Mouse (Mus musculus) small intestine, adult 2 months (tissue): ENCODE results near the gene Fam205c. TPM values are rescaled to one million over a fixed set of nuclear protein-coding genes. Genes with fewer than 3 reads are reported as not detected.

Experiments
- H3K27ac ChIP-seq: fragments of 200-500 bp; 2 replicates; pipeline ENCODE4 v1.5.1; 2012; ENCODE audit warnings: low read depth, low read length, control low read depth, inconsistent platforms; ENCODE audit not compliant: insufficient read depth
- H3K27me3 ChIP-seq: fragments of 200-500 bp; 2 replicates; pipeline ENCODE4 v1.6.1; 2012; ENCODE audit warnings: mild to moderate bottlenecking, moderate library complexity, low read length, inconsistent platforms; ENCODE audit not compliant: control insufficient read depth, insufficient read depth
- H3K36me3 ChIP-seq: fragments of 200-500 bp; 2 replicates; pipeline ENCODE4 v1.6.1; 2012; ENCODE audit warnings: mild to moderate bottlenecking, low read length, control low read depth, inconsistent platforms; ENCODE audit not compliant: control insufficient read depth, insufficient read depth
- H3K4me1 ChIP-seq: fragments of 200-500 bp; 2 replicates; pipeline ENCODE4 v1.6.1; 2012; ENCODE audit warnings: low read length, inconsistent platforms, mixed read lengths; ENCODE audit not compliant: control insufficient read depth, insufficient read depth, insufficient read length
- H3K4me3 ChIP-seq: fragments of 200-500 bp; 2 replicates; pipeline ENCODE4 v1.5.1; 2012; ENCODE audit warnings: low read depth, mild to moderate bottlenecking, control low read depth, inconsistent platforms, low read length, moderate library complexity
- CTCF ChIP-seq: fragments of 200-500 bp; IDR thresholded peaks from 2 replicates; pipeline ENCODE4 v1.5.1; 2012; ENCODE audit warnings: low read depth, mild to moderate bottlenecking, control low read depth, inconsistent platforms, low read length, moderate library complexity, mixed read lengths; ENCODE audit not compliant: insufficient replicate concordance, insufficient read length; ENCODE audit errors: extremely low read depth
- POLR2A ChIP-seq: fragments of 200-500 bp; IDR thresholded peaks from 2 replicates; pipeline ENCODE4 v1.6.1; 2012; ENCODE audit warnings: low read depth, mild to moderate bottlenecking, control low read depth, inconsistent platforms, low read length, moderate library complexity
- WGBS: fragments of 180-500 bp; shearing (Covaris S2); methylation state at CpG from one replicate; pipeline ENCODE4 v1.1.7; 2018; 5-methylcytosine and 5-hydroxymethylcytosine counted together
- polyA plus RNA-seq: library from polyadenylated mRNA; depleted of rRNA; stranded (reverse); fragments of >200 nt; gene quantifications from 2 replicates; pipeline ENCODE4 v1.2.3, GENCODE M21; 2012

The Fam205c gene
- polyA plus RNA-seq, 1 experiment = not detected

- 89% methylated on average over 1 of the region's 1 CpGs for WGBS
- no peaks in the 10 kb centered on the region for H3K36me3 ChIP-seq
- H3K27ac ChIP-seq = no peak overlapping the region
- peaks cover 23% of the 10 kb centered on the region for H3K27me3 ChIP-seq
- TF ChIP-seq POLR2A (no peak), CTCF (no peak)
- no peaks in the 10 kb centered on the region for H3K4me1 ChIP-seq
- no peak overlapping the region for H3K4me3 ChIP-seq
Measured at GRCm38 (mm10) chr4:42915966-42916365, 41.9 kb upstream of the Fam205c start.

GRCm38 (mm10) chr4:42915311-42915710 is 41.3 kb upstream of the Fam205c start:
- WGBS = 78% methylated on average over 12 of the region's 12 CpGs
- Histone ChIP-seq H3K4me1 (no peaks in the 10 kb centered on the region), H3K4me3 (no peak overlapping the region), H3K27ac (no peak overlapping the region), H3K27me3 (peaks cover 23% of the 10 kb centered on the region), H3K36me3 (no peaks in the 10 kb centered on the region)
- TF ChIP-seq POLR2A = no peak
- TF ChIP-seq CTCF = no peak

DNA sequence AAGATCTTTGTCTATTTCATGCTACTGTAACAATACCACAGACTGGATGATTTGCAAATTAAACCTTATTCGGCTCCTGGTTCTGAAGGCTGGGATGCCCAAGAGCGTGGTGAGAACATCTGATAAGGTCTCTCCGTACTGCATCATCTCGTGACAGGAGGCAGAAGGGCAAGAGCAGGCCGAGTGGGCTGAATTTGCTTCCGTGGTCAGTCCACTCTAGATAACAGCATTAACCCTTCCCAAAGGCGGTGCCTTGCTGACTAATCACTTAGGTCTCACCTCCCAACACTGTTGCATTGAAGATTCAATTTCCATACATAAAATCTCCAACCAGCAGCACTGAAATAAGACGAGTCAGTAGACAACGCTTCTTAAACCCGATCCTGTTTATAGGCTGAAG is 39.4 kb upstream of the Fam205c start:
- H3K4me1 ChIP-seq = no peaks in the 10 kb centered on the region
- H3K27ac ChIP-seq = no peak overlapping the region
- peaks cover 23% of the 10 kb centered on the region for H3K27me3 ChIP-seq
- 34% methylated on average over 10 of the region's 10 CpGs for WGBS
- no peak overlapping the region for H3K4me3 ChIP-seq
- no peak for TF ChIP-seq CTCF
- TF ChIP-seq POLR2A = no peak
- H3K36me3 ChIP-seq = no peaks in the 10 kb centered on the region

- Histone ChIP-seq H3K27me3 (no peaks in the 10 kb centered on the region), H3K27ac (no peak overlapping the region), H3K36me3 (no peaks in the 10 kb centered on the region), H3K4me3 (no peak overlapping the region), H3K4me1 (no peaks in the 10 kb centered on the region)
- 84% methylated on average over 6 of the region's 6 CpGs for whole genome bisulfite sequencing
- no peak for TF ChIP-seq POLR2A
- no peak for TF ChIP-seq CTCF
Measured at GRCm38 (mm10) chr4:42904966-42905365, 30.9 kb upstream of the Fam205c start.

GRCm38 (mm10) chr4:42904523-42904922 is 30.5 kb upstream of the Fam205c start:
- H3K4me3 ChIP-seq = no peak overlapping the region
- TF ChIP-seq CTCF (no peak), POLR2A (no peak)
- H3K36me3 ChIP-seq = no peaks in the 10 kb centered on the region
- WGBS = 90% methylated on average over 3 of the region's 3 CpGs
- H3K4me1 ChIP-seq = no peaks in the 10 kb centered on the region
- no peaks in the 10 kb centered on the region for H3K27me3 ChIP-seq
- no peak overlapping the region for H3K27ac ChIP-seq

- Histone ChIP-seq H3K27ac (no peak overlapping the region), H3K27me3 (no peaks in the 10 kb centered on the region), H3K4me3 (no peak overlapping the region), H3K4me1 (no peaks in the 10 kb centered on the region), H3K36me3 (no peaks in the 10 kb centered on the region)
- TF ChIP-seq POLR2A = no peak
- TF ChIP-seq CTCF = no peak
- WGBS = 26% methylated on average over 1 of the region's 1 CpGs
Measured at GRCm38 (mm10) chr4:42903942-42904341, 29.9 kb upstream of the Fam205c start.

GRCm38 (mm10) chr4:42902730-42903129 is 28.7 kb upstream of the Fam205c start:
- 81% methylated on average over 5 of the region's 5 CpGs for WGBS
- TF ChIP-seq POLR2A = no peak
- TF ChIP-seq CTCF = no peak
- H3K4me3 ChIP-seq = no peak overlapping the region

DNA sequence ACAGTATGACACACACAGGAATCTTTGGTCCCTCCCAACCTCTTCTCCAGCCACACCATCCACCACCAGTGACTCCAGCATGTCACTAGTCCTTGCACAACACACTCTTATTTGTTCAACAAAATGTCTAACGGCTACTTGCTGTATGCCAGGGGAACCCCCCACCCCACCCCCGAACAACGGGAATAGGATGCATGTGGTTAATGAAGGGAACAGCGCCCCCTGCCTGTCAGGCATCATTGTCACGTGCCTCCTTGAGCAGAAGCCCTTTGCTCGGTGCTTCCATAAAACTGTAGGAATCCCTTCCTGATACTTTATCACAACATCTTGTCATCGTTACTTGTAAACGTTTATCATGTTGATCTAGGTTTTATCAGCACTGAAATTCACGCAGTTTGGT is 28.1 kb upstream of the Fam205c start:
- Histone ChIP-seq H3K4me1 (no peaks in the 10 kb centered on the region), H3K27me3 (no peaks in the 10 kb centered on the region), H3K4me3 (no peak overlapping the region), H3K36me3 (no peaks in the 10 kb centered on the region), H3K27ac (no peak overlapping the region)
- no peak for TF ChIP-seq POLR2A
- peak; percentile 48; the same call in 1 of the 2 replicates for TF ChIP-seq CTCF
- WGBS = 34% methylated on average over 9 of the region's 9 CpGs

More at GRCm38 (mm10) chr4:42902730-42903129, 28.7 kb upstream of the Fam205c start:
- no peak overlapping the region for H3K27ac ChIP-seq
- H3K4me1 ChIP-seq = no peaks in the 10 kb centered on the region
- no peaks in the 10 kb centered on the region for H3K36me3 ChIP-seq
- H3K27me3 ChIP-seq = no peaks in the 10 kb centered on the region
